Comparison of ENCODE assay signal across 8 mouse cellular contexts in the genomic region with DNA sequence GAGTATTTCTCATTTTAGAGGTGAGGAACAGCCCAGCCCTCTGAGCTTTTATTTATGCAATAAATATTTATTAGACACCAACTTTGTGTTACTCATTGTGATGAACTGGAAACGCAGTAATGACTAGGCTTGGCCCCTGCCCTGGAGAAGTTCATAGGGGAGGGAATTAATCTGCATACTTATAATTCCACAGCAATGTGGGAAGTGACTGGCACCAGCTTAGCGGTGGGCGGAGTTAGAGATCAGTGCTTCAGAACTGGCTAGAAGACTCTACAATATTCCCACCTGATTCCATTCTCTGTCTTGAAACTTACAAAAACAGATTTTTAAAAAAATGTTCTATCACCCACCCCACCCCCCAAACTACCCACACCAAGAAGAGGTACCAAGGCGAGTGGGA. TPM values are rescaled to one million over a fixed set of nuclear protein-coding genes. Genes with fewer than 3 reads are reported as not detected.
DNase-seq lines count a peak whose midpoint lies in the region; ATAC-seq and TF ChIP-seq lines count a peak whose summit lies in the region.

No protein-coding gene starts in this region.

- TF ChIP-seq POLR2A in myocyte (IDR thresholded peaks at IDR 0.05; ENCODE audit: insufficient read length, low read depth), result no peak

- H3K9ac ChIP-seq in intestine, embryonic 16.5 days (ENCODE audit: low read depth, low read length), result no peak overlapping the region
- no peak overlapping the region for H3K9ac ChIP-seq in intestine, postnatal 0 days (ENCODE audit: low read depth, low read length)

- no peak overlapping the region for H3K27ac ChIP-seq in intestine, embryonic 16.5 days (ENCODE audit: low read length)
- H3K27ac ChIP-seq in intestine, postnatal 0 days (ENCODE audit: low read depth, low read length), result no peak overlapping the region

- WGBS in intestine, embryonic 16.5 days, result 66% methylated on average over 4 of the region's 4 CpGs
- 63% methylated on average over 4 of the region's 4 CpGs for WGBS in intestine, postnatal 0 days

- no peaks in the 10 kb centered on the region for H3K79me2 ChIP-seq in myocyte (ENCODE audit: control insufficient read depth, insufficient read depth)

- H3K9me3 ChIP-seq in intestine, embryonic 16.5 days (ENCODE audit: control insufficient read depth, low read length), result no peaks in the 10 kb centered on the region
- H3K9me3 ChIP-seq in intestine, postnatal 0 days (ENCODE audit: control insufficient read depth), result no peaks in the 10 kb centered on the region

- no peak overlapping the region for H3K4me3 ChIP-seq in intestine, embryonic 16.5 days (ENCODE audit: low read length)
- H3K4me3 ChIP-seq in intestine, postnatal 0 days (ENCODE audit: low read depth, low read length), result no peak overlapping the region
- H3K4me3 ChIP-seq in myocyte, result no peak overlapping the region

- DNase-seq in brain, adult 2 months (ENCODE audit: low read depth, low spot score), result peak; percentile 21
- peak; percentile 63 for DNase-seq in gastrocnemius, postnatal 14 days
- peak; percentile 50 for DNase-seq in kidney, postnatal 14 days
- DNase-seq in thymus, postnatal 25 days, result no peak
- no peak for DNase-seq in thymus, adult 18-20 months

- no peak for TF ChIP-seq CTCF in intestine, postnatal 0 days (IDR thresholded peaks at IDR 0.05; ENCODE audit: low read depth)

- H3ac ChIP-seq in myocyte (ENCODE audit: control insufficient read depth, insufficient read length), result no peak overlapping the region

- ATAC-seq in intestine, embryonic 16.5 days, result 0 out of 2 replicates have a peak, but pooled peaks have one; percentile 38
- ATAC-seq in intestine, postnatal 0 days, result no peak

- H3K27me3 ChIP-seq in intestine, embryonic 16.5 days (replicated peaks; ENCODE audit: control insufficient read depth, insufficient read depth, low read length), result no peaks in the 10 kb centered on the region
- no peaks in the 10 kb centered on the region for H3K27me3 ChIP-seq in intestine, postnatal 0 days (replicated peaks; ENCODE audit: control insufficient read depth, insufficient read depth, low read length)
- H3K27me3 ChIP-seq in myocyte (ENCODE audit: control insufficient read depth, insufficient read depth, insufficient read length), result no peaks in the 10 kb centered on the region

- no peak overlapping the region for H3K4me2 ChIP-seq in intestine, embryonic 16.5 days (ENCODE audit: low read depth, low read length)
- no peak overlapping the region for H3K4me2 ChIP-seq in intestine, postnatal 0 days (replicated peaks; ENCODE audit: low read depth)
- H3K4me2 ChIP-seq in myocyte (ENCODE audit: low read depth), result peak overlapping the region; percentile 72

- intact Hi-C loops in gastrocnemius, postnatal 14 days (cut with DNase I; ENCODE audit: low total_unique reads), result no loop called here

- H3K36me3 ChIP-seq in intestine, embryonic 16.5 days (ENCODE audit: control insufficient read depth, insufficient read depth, low read length), result no peaks in the 10 kb centered on the region
- H3K36me3 ChIP-seq in intestine, postnatal 0 days (ENCODE audit: control insufficient read depth, insufficient read depth), result no peaks in the 10 kb centered on the region
- no peaks in the 10 kb centered on the region for H3K36me3 ChIP-seq in myocyte (ENCODE audit: control insufficient read depth, insufficient read depth)

- peaks cover 3% of the 10 kb centered on the region; the same call in 1 of the 2 replicates for H3K4me1 ChIP-seq in intestine, embryonic 16.5 days (ENCODE audit: control insufficient read depth, insufficient read depth, low read length)
- H3K4me1 ChIP-seq in intestine, postnatal 0 days (replicated peaks; ENCODE audit: control insufficient read depth, insufficient read depth, low read length), result no peaks in the 10 kb centered on the region

TF ChIP-seq in myocyte, 11 proteins besides CTCF, POLR2A, EP300 and RAD21:
- TF ChIP-seq TCF3 (IDR thresholded peaks at IDR 0.05; ENCODE audit: insufficient read length, low read depth) (no peak), MYOD1 (IDR thresholded peaks at IDR 0.05; ENCODE audit: control insufficient read depth in 1 of 3, insufficient read length in 2 of 3, low read depth in 2 of 3) (no peak), MYOG (IDR thresholded peaks at IDR 0.05; ENCODE audit: control insufficient read depth in 1 of 3, insufficient read depth in 1 of 3, insufficient read length in 2 of 3, low read depth in 2 of 3) (no peak), TCF12 (IDR thresholded peaks at IDR 0.05; ENCODE audit: insufficient read depth, poor library complexity, severe bottlenecking) (no peak), MAX (IDR thresholded peaks at IDR 0.05; ENCODE audit: low read depth) (no peak), USF1 (IDR thresholded peaks at IDR 0.05; ENCODE audit: low read depth) (no peak), REST (IDR thresholded peaks at IDR 0.05; ENCODE audit: insufficient read depth, insufficient read length) (no peak), SRF (IDR thresholded peaks at IDR 0.05; ENCODE audit: control insufficient read depth, insufficient read length, low read depth) (no peak), E2F4 (IDR thresholded peaks at IDR 0.05; ENCODE audit: insufficient read depth) (no peak), POLR2AphosphoS2 (IDR thresholded peaks at IDR 0.05; ENCODE audit: insufficient read length, low read depth) (no peak), CEBPB (IDR thresholded peaks at IDR 0.05; ENCODE audit: insufficient read depth, poor library complexity, severe bottlenecking) (no peak)

RNA-seq across cellular contexts. Expression of a gene that starts 49.8 kb away (rescaled TPM):
- polyA plus RNA-seq in intestine, embryonic 16.5 days (2015; fragmentation: Nextera tagmentation; extraction: Ambion mirVana), result 278 and 279 TPM in 2 replicates
- polyA plus RNA-seq in intestine, postnatal 0 days (2015; fragmentation: Nextera tagmentation; extraction: Ambion mirVana), result 144 and 152 TPM in 2 replicates
- total RNA-seq in gastrocnemius, postnatal 14 days (2021), result 100 to 1,000 TPM; 169 to 182 TPM
- polyA plus RNA-seq in myocyte (2012; fragmentation: generic; extraction: Trizol), result 76.8 TPM

Comparison
In these comparisons a context has a peak if more than half of its experiments do, and no peak if none do; other contexts are left out.
1. DNase-seq: peak in brain, adult 2 months (single experiment), gastrocnemius, postnatal 14 days (single experiment) and kidney, postnatal 14 days (single experiment); none in thymus, postnatal 25 days (single experiment) and thymus, adult 18-20 months (0 of 2).